Mouse (Mus musculus): ENCODE measurements at regions not wholly inside any gene's neighbourhood (a gene's known extent, or its start where the extent isn't known, plus 50 kb on each side); places are given as distances from the start of the nearest gene placed in this dataset.

DNA sequence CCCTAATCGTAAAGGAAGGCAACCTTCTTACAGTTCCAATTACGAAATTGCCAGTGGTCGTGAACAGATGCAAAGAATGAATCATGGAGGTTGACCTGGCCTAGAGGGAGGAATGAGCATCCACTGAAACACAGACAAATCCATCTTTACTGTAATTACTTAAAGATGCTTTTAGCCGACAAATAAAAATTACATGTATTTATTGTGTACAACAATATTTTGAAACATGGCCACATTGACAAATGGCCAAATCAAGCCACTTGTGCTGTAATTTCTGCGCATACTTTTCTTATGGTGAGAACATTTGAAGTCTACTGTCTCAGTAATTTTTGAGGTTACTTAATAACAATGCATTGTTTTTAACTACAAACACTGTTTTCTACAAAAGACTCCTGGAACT is 360.7 kb downstream of the Lpin1 start:
- H3K4me1 ChIP-seq (ENCODE audit: control insufficient read depth in 1 of 2, insufficient read depth in 2 of 2, low read length in 2 of 2) = no peaks in the 10 kb centered on the region
- no peaks in the 10 kb centered on the region for H3K79me2 ChIP-seq (ENCODE audit: control insufficient read depth, insufficient read depth, low read length, poor library complexity)
- DNase-seq (ENCODE audit: low read depth, low spot score) = no peak
- no peak overlapping the region for H3K4me3 ChIP-seq (ENCODE audit: control insufficient read depth in 1 of 2, insufficient read depth in 1 of 2, low read depth in 2 of 2, low read length in 2 of 2)
- no peak overlapping the region for H3K27ac ChIP-seq (ENCODE audit: control insufficient read depth, low read depth, low read length)
- no peaks in the 10 kb centered on the region for H3K9me3 ChIP-seq (replicated peaks; ENCODE audit: insufficient read depth, low read length)
- H3K9ac ChIP-seq (ENCODE audit: control insufficient read depth, low read depth, low read length, poor library complexity, severe bottlenecking) = no peak overlapping the region
- TF ChIP-seq KAT2A (conservative IDR thresholded peaks at IDR 0.05; ENCODE audit: low read depth, low read length) = no peak
- TF ChIP-seq NRF1 (IDR thresholded peaks at IDR 0.05; ENCODE audit: insufficient read depth, low read depth, low read length, poor library complexity, severe bottlenecking) = no peak
- TF ChIP-seq MAZ (IDR thresholded peaks at IDR 0.05; ENCODE audit: low read depth, low read length) = no peak
- no peak for TF ChIP-seq UBTF (IDR thresholded peaks at IDR 0.05; ENCODE audit: borderline replicate concordance, insufficient read depth, low read depth, low read length)
- no peak for TF ChIP-seq TCF12 (IDR thresholded peaks at IDR 0.05; ENCODE audit: low read depth, low read length)
- no peak for TF ChIP-seq ELF1 (IDR thresholded peaks at IDR 0.05; ENCODE audit: low read depth, low read length)
- TF ChIP-seq MYB (IDR thresholded peaks at IDR 0.05; ENCODE audit: low read depth, low read length) = no peak
- no peak for TF ChIP-seq RCOR1 (IDR thresholded peaks at IDR 0.05; ENCODE audit: low read depth, low read length)
- TF ChIP-seq EP300 (IDR thresholded peaks at IDR 0.05; ENCODE audit: low read depth in 1 of 2, low read length in 2 of 2) = no peak
- TF ChIP-seq HCFC1 (IDR thresholded peaks at IDR 0.05; ENCODE audit: low read depth, low read length) = no peak
- TF ChIP-seq USF2 (IDR thresholded peaks at IDR 0.05; ENCODE audit: borderline replicate concordance in 1 of 2, insufficient read depth in 1 of 2, low read depth in 1 of 2, low read length in 2 of 2) = no peak
- TF ChIP-seq MYC (IDR thresholded peaks at IDR 0.05; ENCODE audit: low read depth, low read length) = no peak
- TF ChIP-seq GABPA (IDR thresholded peaks at IDR 0.05; ENCODE audit: low read depth, low read length) = no peak
- TF ChIP-seq MXI1 (IDR thresholded peaks at IDR 0.05; ENCODE audit: low read depth, low read length) = no peak
- no peak for TF ChIP-seq ZMIZ1 (IDR thresholded peaks at IDR 0.05; ENCODE audit: low read depth, low read length)
- no peak for TF ChIP-seq NELFE (IDR thresholded peaks at IDR 0.05; ENCODE audit: low read depth, low read length)
- TF ChIP-seq ZKSCAN1 (IDR thresholded peaks at IDR 0.05; ENCODE audit: low read depth, low read length) = no peak
- TF ChIP-seq USF1 (IDR thresholded peaks at IDR 0.05; ENCODE audit: low read depth, low read length) = no peak
- peaks cover 0 to 2% of the 10 kb centered on the region in 2 experiments; a peak in 3 of 4 replicates for H3K27me3 ChIP-seq (ENCODE audit: control insufficient read depth in 1 of 2, insufficient read depth in 2 of 2, low read length in 2 of 2)
- no peaks in the 10 kb centered on the region for H3K36me3 ChIP-seq (ENCODE audit: control insufficient read depth in 1 of 2, insufficient read depth in 2 of 2, low read length in 2 of 2)

DNA sequence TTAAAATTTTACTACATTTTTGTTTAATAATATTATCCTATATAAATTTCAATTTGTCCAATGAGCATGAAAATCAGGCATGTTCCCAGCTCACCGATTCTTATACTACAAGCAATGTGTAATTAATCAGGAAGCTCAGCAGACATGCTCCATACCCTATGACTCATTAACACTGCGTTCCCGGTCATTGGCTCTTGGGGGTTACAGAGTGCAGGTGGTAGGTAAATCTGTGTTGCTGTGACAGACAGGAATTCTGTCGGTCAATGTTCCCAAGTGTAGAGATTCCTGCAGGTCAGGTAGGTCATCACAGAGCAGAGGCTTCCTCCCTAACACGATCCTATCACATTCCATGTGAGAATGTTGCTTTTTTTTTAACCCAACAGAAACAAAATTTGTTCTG is 371.0 kb downstream of the Lpin1 start:
- no peak overlapping the region for H3K27ac ChIP-seq (ENCODE audit: control insufficient read depth, low read depth, low read length)
- H3K4me3 ChIP-seq (ENCODE audit: control insufficient read depth in 1 of 2, insufficient read depth in 1 of 2, low read depth in 2 of 2, low read length in 2 of 2) = no peak overlapping the region
- DNase-seq (ENCODE audit: low read depth, low spot score) = no peak
- no peak for TF ChIP-seq POLR2AphosphoS2 (IDR thresholded peaks at IDR 0.05; ENCODE audit: low read length)
- TF ChIP-seq BHLHE40 (IDR thresholded peaks at IDR 0.05; ENCODE audit: borderline replicate concordance, low read depth, low read length) = no peak
- TF ChIP-seq MEF2A (IDR thresholded peaks at IDR 0.05; ENCODE audit: extremely low read depth, insufficient replicate concordance, low read depth, low read length, poor library complexity, severe bottlenecking) = no peak
- TF ChIP-seq SMC3 (IDR thresholded peaks at IDR 0.05; ENCODE audit: low read depth, low read length) = no peak
- no peak for TF ChIP-seq NRF1 (IDR thresholded peaks at IDR 0.05; ENCODE audit: insufficient read depth, low read depth, low read length, poor library complexity, severe bottlenecking)
- TF ChIP-seq GATA1 (IDR thresholded peaks at IDR 0.05; ENCODE audit: low read depth, low read length) = no peak
- TF ChIP-seq RCOR1 (IDR thresholded peaks at IDR 0.05; ENCODE audit: low read depth, low read length) = no peak
- TF ChIP-seq HCFC1 (IDR thresholded peaks at IDR 0.05; ENCODE audit: low read depth, low read length) = no peak
- no peak for TF ChIP-seq E2F4 (IDR thresholded peaks at IDR 0.05; ENCODE audit: borderline replicate concordance, low read depth, low read length)
- H3K9ac ChIP-seq (ENCODE audit: control insufficient read depth, low read depth, low read length, poor library complexity, severe bottlenecking) = no peak overlapping the region
- H3K79me2 ChIP-seq (ENCODE audit: control insufficient read depth, insufficient read depth, low read length, poor library complexity) = no peaks in the 10 kb centered on the region
- no peaks in the 10 kb centered on the region; a peak in 3 of 4 replicates for H3K27me3 ChIP-seq (ENCODE audit: control insufficient read depth in 1 of 2, insufficient read depth in 2 of 2, low read length in 2 of 2)
- no peaks in the 10 kb centered on the region for H3K36me3 ChIP-seq (ENCODE audit: control insufficient read depth in 1 of 2, insufficient read depth in 2 of 2, low read length in 2 of 2)
- no peaks in the 10 kb centered on the region for H3K9me3 ChIP-seq (replicated peaks; ENCODE audit: insufficient read depth, low read length)
- no peaks in the 10 kb centered on the region for H3K4me1 ChIP-seq (ENCODE audit: control insufficient read depth in 1 of 2, insufficient read depth in 2 of 2, low read length in 2 of 2)

All from MEL (cell line).